Mouse (Mus musculus): ENCODE data around the gene Cand2. TPM values are rescaled to one million over a fixed set of nuclear protein-coding genes. Genes with fewer than 3 reads are reported as not detected.

Gene Cand2
- polyA plus RNA-seq, 1 experiment from 2014 or later = 40.8 TPM

DNA sequence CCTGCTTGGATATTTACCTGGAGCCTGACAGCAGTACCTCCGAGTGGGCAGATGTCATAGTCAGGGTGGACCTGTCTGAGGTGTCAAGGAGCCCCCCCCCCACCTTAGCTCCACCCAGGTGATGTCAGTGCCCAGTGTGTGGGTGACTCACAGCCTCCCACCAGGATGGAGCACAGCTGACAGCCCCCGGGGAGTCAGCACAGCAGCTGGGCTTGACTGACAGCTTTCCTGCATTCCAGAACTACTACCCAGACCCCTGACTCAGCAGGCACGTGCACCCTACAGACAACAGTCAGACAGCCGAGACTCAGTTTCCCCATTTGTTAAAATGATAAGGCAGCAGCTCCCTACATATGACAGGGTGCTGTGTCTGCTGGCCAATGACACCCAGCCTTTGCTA lies 13.4 kb upstream of the Cand2 start:
- no peak for ATAC-seq (ENCODE audit: low FRiP score)
- Histone ChIP-seq H3K4me1 (peaks cover 29% of the 10 kb centered on the region), H3K27ac (no peak overlapping the region), H3K4me3 (replicated peaks) (no peak overlapping the region), H3K4me2 (no peak overlapping the region), H3K9ac (no peak overlapping the region), H3K9me3 (no peaks in the 10 kb centered on the region), H3K27me3 (no peaks in the 10 kb centered on the region), H3K36me3 (replicated peaks) (no peaks in the 10 kb centered on the region)
- 67% methylated on average over 4 of the region's 4 CpGs for WGBS

DNA sequence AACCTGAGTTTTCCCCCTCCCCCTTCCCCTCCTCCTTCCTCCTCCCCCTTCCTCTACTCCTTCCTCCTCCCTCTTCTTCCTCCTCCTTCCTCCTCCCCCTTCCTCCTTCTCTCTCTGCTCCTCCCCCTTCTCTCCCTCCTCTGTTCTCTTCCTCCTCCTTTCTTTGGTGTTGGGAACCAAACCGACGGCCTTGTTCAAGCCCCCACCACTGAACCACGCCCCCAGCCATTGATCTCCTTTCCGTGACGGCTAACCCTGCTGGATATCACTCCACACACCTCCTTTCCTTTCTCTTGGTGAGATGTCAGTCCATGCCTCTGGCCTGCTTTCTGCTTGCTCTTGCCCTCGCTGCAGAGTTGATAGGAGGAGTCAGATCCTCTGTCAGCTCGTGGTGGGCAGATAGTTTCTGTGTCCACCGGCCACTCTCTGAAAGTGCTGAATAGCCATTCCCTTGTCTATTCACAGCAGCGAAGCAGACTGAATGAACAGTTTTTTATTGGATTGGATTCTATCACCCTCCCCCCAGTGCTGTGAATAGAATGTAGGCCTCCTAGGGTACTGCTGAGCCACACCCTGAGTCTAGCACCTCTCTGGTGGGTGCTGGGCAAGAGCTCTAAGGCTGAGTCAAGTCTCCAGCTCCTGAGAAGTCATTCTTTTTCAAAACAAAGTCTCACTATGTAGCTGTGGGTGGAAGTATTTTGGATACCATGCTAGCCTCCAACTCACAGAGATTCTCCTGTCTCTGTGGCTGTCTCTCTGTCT lies 12.2 kb upstream of the Cand2 start, which contains the start of gene Tmem40:
Gene Tmem40 (minus strand): TSS at position 416 of the 762 bp plus-strand sequence.
- H3K27me3 ChIP-seq = no peaks in the 10 kb centered on the region
- no peak within 1 kb of the TSS for H3K4me3 ChIP-seq (replicated peaks)
- peak within 1 kb of the TSS; percentile 75 for H3K27ac ChIP-seq
- H3K36me3 ChIP-seq (replicated peaks) = no peaks in the 10 kb centered on the region
- 0 out of 2 replicates have a peak, but pooled peaks cover 3% of the 10 kb centered on the region for H3K9me3 ChIP-seq
- ATAC-seq (ENCODE audit: low FRiP score) = peak; percentile 18; the same call in 1 of the 2 replicates
- H3K9ac ChIP-seq = no peak within 1 kb of the TSS
- WGBS = 1% methylated on average over 9 of the region's 9 CpGs
- H3K4me1 ChIP-seq = peaks cover 29% of the 10 kb centered on the region
- H3K4me2 ChIP-seq = peak within 1 kb of the TSS; percentile 28

DNA sequence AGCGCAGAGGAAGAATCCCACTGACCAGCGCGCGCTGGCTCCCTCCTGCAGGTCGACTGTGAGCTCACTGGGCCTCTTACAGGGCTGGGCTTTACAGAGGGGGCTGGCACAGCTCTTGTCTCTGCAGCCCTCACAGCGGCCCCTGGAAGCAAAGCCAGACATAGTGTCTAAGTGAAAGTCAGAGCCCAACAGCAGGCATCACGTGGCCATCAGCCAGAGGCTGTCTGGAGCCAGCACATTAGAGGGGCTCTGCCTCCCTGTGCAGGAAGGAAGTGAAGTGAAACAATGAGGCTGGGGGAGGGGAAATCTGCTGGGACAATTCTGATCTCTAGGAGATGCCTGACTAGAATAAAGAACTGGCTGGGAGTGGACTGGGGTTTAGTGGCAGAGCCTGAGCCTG lies 10.2 kb upstream of the Cand2 start:
- WGBS = 4% methylated on average over 7 of the region's 7 CpGs
- Histone ChIP-seq H3K4me1 (peaks cover 29% of the 10 kb centered on the region), H3K9me3 (0 out of 2 replicates have a peak, but pooled peaks cover 3% of the 10 kb centered on the region), H3K4me3 (replicated peaks) (no peak overlapping the region), H3K36me3 (replicated peaks) (no peaks in the 10 kb centered on the region), H3K27me3 (no peaks in the 10 kb centered on the region), H3K27ac (peak overlapping the region; percentile 75), H3K9ac (no peak overlapping the region), H3K4me2 (peak overlapping the region; percentile 15; the same call in 1 of the 2 replicates)
- ATAC-seq (ENCODE audit: low FRiP score) = peak; percentile 83

DNA sequence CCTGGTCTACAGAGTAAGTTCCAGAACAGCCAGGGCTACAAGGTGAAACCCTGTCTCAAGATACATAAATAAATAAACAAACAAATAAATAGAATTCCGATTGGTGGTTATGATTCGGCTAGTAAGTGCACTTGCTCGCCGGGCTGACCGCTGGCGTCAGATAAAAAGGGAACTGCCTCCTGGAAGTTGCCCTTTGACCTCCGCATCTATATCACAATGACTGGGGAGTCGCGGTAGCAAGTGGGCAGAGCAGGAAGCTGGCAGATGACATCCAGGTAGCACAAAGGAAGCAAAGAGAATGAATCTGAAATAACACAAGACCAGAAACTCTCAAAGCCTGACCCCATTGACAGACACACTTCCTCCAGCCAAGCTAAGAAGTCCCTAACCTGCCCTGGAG lies 7.0 kb upstream of the Cand2 start:
- no peak for ATAC-seq (ENCODE audit: low FRiP score)
- Histone ChIP-seq H3K4me1 (peaks cover 15% of the 10 kb centered on the region), H3K27me3 (no peaks in the 10 kb centered on the region), H3K9me3 (0 out of 2 replicates have a peak, but pooled peaks cover 3% of the 10 kb centered on the region), H3K27ac (no peak overlapping the region), H3K4me2 (no peak overlapping the region), H3K9ac (no peak overlapping the region), H3K4me3 (replicated peaks) (no peak overlapping the region), H3K36me3 (replicated peaks) (no peaks in the 10 kb centered on the region)
- 45% methylated on average over 9 of the region's 9 CpGs for WGBS

DNA sequence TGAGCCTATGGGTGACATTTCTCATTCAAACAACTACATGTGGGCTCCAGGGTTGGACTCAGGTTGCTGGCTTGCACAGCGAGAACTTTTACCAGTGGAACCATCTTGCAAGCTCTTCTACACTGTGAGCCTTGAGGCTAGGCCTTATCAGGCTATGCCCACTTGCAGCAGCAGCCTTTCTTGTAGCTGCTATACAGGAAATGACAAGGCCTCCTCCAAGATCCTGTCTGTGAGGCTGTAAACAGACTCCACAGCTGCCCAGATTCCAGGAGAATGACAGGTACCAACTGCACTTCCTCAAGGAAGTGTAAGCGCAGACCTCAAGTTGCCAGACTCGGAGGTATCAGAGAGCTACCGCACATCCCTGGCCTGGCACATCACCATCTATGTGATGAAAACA lies 6.1 kb upstream of the Cand2 start:
- H3K4me1 ChIP-seq = peaks cover 9% of the 10 kb centered on the region
- H3K4me3 ChIP-seq (replicated peaks) = no peak overlapping the region
- no peaks in the 10 kb centered on the region for H3K27me3 ChIP-seq
- WGBS = 89% methylated on average over 4 of the region's 4 CpGs
- H3K36me3 ChIP-seq (replicated peaks) = no peaks in the 10 kb centered on the region
- H3K9me3 ChIP-seq = 0 out of 2 replicates have a peak, but pooled peaks cover 3% of the 10 kb centered on the region
- no peak for ATAC-seq (ENCODE audit: low FRiP score)
- no peak overlapping the region for H3K4me2 ChIP-seq
- H3K27ac ChIP-seq = no peak overlapping the region
- H3K9ac ChIP-seq = no peak overlapping the region

DNA sequence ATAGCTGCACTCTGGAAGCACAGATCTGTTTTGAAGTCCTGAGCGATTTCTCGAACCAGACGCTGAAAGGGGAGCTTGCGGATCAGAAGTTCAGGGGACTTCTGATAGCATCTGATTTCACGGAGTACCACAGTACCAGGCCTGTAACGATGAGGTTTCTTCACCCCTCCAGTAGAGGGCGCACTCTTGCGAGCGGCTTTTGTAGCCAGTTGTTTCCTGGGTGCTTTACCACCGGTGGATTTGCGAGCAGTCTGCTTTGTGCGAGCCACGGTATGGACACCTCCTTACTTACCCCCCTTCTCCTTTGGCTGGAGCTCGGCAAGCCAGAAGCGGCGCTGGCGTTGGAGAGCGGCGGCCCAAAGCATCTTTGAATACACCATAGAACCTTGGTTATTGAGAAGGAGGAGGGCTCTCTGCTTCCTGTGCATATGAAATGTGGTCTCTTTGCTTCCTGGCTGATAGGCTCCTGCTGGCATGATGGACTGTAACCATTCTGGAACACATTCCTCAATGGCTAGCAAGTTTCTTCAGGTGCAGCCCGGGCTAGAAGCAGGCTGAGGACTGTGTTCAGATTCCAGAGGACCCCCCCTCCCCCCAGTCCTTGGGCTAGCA lies 4.2 kb upstream of the Cand2 start:
- H3K4me2 ChIP-seq = no peak overlapping the region
- peaks cover 4% of the 10 kb centered on the region for H3K4me1 ChIP-seq
- 84% methylated on average over 20 of the region's 20 CpGs for WGBS
- no peaks in the 10 kb centered on the region for H3K27me3 ChIP-seq
- no peak overlapping the region for H3K27ac ChIP-seq
- no peaks in the 10 kb centered on the region for H3K36me3 ChIP-seq (replicated peaks)
- H3K9me3 ChIP-seq = 0 out of 2 replicates have a peak, but pooled peaks cover 3% of the 10 kb centered on the region
- no peak for ATAC-seq (ENCODE audit: low FRiP score)
- no peak overlapping the region for H3K4me3 ChIP-seq (replicated peaks)
- no peak overlapping the region for H3K9ac ChIP-seq

DNA sequence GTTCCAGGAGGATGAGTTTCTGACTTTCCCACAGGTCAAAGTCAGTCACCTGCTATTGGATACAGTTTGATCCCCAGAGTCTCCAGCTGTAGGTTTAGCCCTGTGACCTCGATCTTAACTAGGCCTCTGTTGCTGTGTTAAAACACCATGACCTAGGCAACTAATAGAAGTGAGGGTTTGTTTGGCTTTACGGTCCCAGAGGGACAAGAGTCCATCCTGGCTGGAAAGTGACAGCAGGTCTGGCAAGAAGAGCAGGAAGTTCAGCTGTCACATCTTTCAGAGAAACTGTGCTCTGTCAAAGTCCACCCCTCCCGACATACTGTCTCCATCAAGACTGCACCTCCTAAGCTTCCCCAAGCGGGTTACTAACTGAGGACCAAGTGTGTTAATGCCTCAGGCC lies 3.5 kb upstream of the Cand2 start:
- no peak overlapping the region for H3K9ac ChIP-seq

DNA sequence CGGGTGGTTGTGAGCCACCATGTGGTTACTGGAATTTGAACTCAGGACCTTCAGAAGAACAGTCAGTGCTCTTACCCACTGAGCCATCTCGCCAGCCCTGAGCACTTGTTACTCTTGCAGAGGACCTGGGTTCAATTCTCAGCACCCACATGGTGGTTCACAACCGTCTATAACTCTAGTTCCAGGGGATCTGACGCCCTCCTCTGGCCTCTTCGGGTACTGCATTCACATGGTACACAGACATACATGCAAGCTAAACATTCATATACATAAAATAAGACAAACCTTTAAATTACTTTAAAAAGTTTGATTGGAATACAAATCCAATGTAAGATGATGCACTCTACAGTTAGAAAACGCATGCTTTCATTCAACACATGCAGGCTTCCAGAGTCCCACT lies 2.1 kb upstream of the Cand2 start:
- 82% methylated on average over 6 of the region's 6 CpGs for WGBS
- ATAC-seq (ENCODE audit: low FRiP score) = no peak
- Histone ChIP-seq H3K27ac (no peak overlapping the region), H3K9ac (no peak overlapping the region), H3K9me3 (no peaks in the 10 kb centered on the region), H3K27me3 (no peaks in the 10 kb centered on the region), H3K4me3 (replicated peaks) (no peak overlapping the region), H3K36me3 (replicated peaks) (no peaks in the 10 kb centered on the region), H3K4me2 (no peak overlapping the region), H3K4me1 (peaks cover 23% of the 10 kb centered on the region)

More for the DNA sequence above, 3.5 kb upstream of the Cand2 start:
- no peak for ATAC-seq (ENCODE audit: low FRiP score)
- Histone ChIP-seq H3K4me2 (no peak overlapping the region), H3K4me1 (peaks cover 11% of the 10 kb centered on the region), H3K4me3 (replicated peaks) (no peak overlapping the region), H3K27me3 (no peaks in the 10 kb centered on the region), H3K27ac (no peak overlapping the region), H3K9me3 (0 out of 2 replicates have a peak, but pooled peaks cover 3% of the 10 kb centered on the region), H3K36me3 (replicated peaks) (no peaks in the 10 kb centered on the region)
- 79% methylated on average over 4 of the region's 4 CpGs for WGBS

DNA sequence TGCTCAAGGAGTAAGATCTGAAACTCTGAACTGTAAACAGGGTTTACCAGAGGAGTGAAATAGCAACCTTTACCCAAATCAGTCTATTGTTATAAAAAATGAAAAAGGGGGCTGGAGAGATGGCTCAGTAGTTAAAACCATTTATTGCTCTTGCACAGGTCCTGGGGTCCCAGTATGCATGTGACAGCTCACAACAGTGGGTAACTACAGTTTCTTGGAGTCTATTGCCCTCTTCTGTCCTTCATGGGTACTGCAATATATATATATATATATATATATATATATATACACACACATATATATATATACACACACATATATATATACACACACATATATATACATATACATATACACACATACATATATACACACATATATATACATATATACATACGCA lies 1.7 kb upstream of the Cand2 start:
- Histone ChIP-seq H3K27me3 (no peaks in the 10 kb centered on the region), H3K4me1 (peaks cover 23% of the 10 kb centered on the region), H3K4me2 (no peak overlapping the region), H3K27ac (no peak overlapping the region), H3K9me3 (no peaks in the 10 kb centered on the region), H3K4me3 (replicated peaks) (no peak overlapping the region), H3K36me3 (replicated peaks) (no peaks in the 10 kb centered on the region), H3K9ac (no peak overlapping the region)
- WGBS = 69% methylated on average over 1 of the region's 1 CpGs
- no peak for ATAC-seq (ENCODE audit: low FRiP score)

DNA sequence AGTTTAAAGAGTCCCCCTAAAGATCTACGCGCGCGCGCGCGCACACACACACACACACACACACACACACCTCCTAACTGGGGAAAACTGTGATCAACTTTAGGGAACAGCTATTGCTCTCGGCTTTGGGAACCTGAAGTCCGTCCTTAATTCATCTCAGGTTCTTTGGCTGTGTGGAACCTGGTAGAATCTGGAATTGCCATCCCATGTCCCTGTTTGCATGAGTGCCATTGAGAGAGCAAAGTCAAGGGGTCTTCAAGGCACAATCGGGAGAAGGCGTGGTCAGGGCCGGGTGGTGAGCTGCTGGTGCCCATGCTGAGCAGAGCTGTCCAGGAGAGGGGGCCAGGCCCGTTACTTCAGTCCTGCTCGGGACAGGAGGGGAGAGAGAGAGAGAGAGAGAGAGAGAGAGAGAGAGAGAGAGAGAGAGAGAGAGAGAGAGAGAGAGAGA lies 348 bp upstream of the Cand2 start:
- Histone ChIP-seq H3K4me2 (peak overlapping the region; percentile 78), H3K27me3 (no peaks in the 10 kb centered on the region), H3K9ac (peak overlapping the region; percentile 47), H3K27ac (peak overlapping the region; percentile 74), H3K9me3 (no peaks in the 10 kb centered on the region), H3K4me3 (replicated peaks) (peak overlapping the region; percentile 68), H3K4me1 (peaks cover 23% of the 10 kb centered on the region), H3K36me3 (replicated peaks) (peaks cover 8% of the 10 kb centered on the region)
- 1% methylated on average over 14 of the region's 14 CpGs for WGBS
- peak; percentile 90 for ATAC-seq (ENCODE audit: low FRiP score)

DNA sequence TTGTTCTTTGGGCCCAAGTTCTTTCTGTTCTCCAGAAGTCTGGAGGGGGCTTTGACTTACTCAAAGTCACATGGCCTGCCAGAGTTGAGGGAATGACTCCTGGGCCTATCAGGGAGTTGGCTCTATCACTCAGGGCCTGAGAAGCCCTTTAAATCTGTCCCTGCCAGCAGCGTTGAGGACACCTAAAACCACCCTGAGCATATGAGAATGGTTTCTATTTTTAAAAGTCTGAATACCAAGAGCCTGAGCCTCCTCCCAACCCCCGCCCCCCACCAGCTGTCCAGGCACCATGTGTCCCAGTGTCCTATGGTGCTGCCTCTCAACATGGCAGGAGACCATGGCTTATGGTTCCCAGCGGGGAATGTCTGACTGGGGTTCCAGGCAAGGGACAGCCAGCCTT lies 1.5 kb downstream of the Cand2 start:
- H3K9ac ChIP-seq = peak overlapping the region; percentile 85
- peak overlapping the region; percentile 78 for H3K4me2 ChIP-seq
- H3K4me1 ChIP-seq = peaks cover 23% of the 10 kb centered on the region
- H3K9me3 ChIP-seq = no peaks in the 10 kb centered on the region
- peaks cover 20% of the 10 kb centered on the region for H3K36me3 ChIP-seq (replicated peaks)
- no peak for ATAC-seq (ENCODE audit: low FRiP score)
- 58% methylated on average over 3 of the region's 3 CpGs for WGBS
- H3K27ac ChIP-seq = peak overlapping the region; percentile 80; the same call in 1 of the 2 replicates
- peak overlapping the region; percentile 68 for H3K4me3 ChIP-seq (replicated peaks)
- no peaks in the 10 kb centered on the region for H3K27me3 ChIP-seq

DNA sequence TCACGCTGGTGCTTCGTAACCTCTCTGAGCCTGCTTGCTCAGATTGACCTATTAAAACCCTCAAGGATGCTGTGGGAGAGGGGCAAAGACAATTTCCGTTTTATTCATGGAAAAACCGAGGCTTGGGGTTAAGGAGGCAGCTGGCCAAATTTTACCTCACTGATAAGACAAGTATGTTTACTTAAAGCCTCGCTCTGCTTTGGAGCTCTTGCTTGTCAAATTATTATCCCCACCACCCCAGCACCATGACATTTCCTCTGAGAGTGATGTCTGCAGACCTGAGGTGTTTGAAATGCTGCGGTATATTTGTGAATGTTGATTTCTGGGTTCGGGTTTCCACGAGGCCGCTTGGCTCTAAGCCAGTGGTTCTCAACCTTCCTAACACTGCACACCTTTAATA lies 2.0 kb downstream of the Cand2 start:
- H3K4me1 ChIP-seq = peaks cover 23% of the 10 kb centered on the region
- ATAC-seq (ENCODE audit: low FRiP score) = no peak
- 80% methylated on average over 9 of the region's 9 CpGs for WGBS
- no peaks in the 10 kb centered on the region for H3K27me3 ChIP-seq
- peak overlapping the region; percentile 78 for H3K4me2 ChIP-seq
- no peak overlapping the region for H3K27ac ChIP-seq
- H3K9me3 ChIP-seq = no peaks in the 10 kb centered on the region
- H3K9ac ChIP-seq = no peak overlapping the region
- peaks cover 25% of the 10 kb centered on the region for H3K36me3 ChIP-seq (replicated peaks)
- H3K4me3 ChIP-seq (replicated peaks) = peak overlapping the region; percentile 68

Measured in forebrain, embryonic 12.5 days (tissue).